Mouse (Mus musculus): ENCODE measurements around the gene Ndrg3.

DNA sequence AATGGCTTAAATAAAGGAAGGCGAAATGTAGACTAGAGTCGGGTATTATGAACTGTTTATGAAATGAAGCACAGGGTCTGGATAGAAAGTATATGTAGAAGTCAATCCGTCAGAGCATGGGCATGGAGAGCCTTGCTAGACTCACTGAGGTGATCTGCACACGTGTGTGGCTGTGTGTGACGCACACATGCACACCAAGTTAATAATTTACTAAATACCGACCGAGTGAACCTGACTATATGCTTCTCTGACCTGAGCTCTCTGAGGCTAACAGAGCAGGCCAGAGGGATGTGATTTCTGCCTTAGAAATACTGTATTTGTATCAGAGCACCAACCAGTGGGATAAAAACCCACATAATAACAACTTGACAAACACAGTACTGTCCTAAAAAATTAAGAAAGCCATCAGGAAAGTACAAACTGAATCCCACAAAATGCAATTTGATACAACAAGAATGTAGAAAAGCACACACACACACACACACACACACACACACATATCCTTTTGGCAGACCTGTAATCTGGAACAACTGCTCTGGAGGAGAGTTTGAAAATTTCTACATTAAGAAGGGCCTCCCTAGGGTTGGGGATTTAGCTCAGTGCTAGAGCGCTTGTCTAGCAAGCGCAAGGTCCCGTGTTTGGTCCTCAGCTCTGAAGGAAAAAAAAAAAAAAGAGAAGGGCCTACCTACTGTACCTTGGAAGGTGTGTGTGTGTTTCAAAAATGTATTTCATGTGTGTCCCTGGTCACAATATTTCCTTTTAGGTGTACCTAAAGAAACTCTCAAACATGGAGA is 40.4 kb downstream of the Ndrg3 start:
- TF ChIP-seq POLR2A (IDR thresholded peaks at IDR 0.05; ENCODE audit: borderline replicate concordance, low read depth, low read length) (no peak), CTCF (IDR thresholded peaks at IDR 0.05; ENCODE audit: low read depth, low read length) (no peak)
